ENCODE assay signal across 20 mouse cellular contexts in genomic region chr2:90636853-90637252, GRCm38 (mm10). TPM values are rescaled to one million over a fixed set of nuclear protein-coding genes. Genes with fewer than 3 reads are reported as not detected.
DNase-seq lines count a peak whose midpoint lies in the region; ATAC-seq and TF ChIP-seq lines count a peak whose summit lies in the region.
"Had no signal": no experiment of that assay in that cellular context is flagged by ENCODE, and none has a peak within 500 bp of the region (broad histone marks: within the 10 kb centered on the region; RNA-seq: fewer than 3 reads in every experiment).

No protein-coding gene starts in this region.

- H3K79me2 ChIP-seq in MEL (ENCODE audit: control insufficient read depth, insufficient read depth, low read length, poor library complexity) (no peaks in the 10 kb centered on the region), myocyte (ENCODE audit: control insufficient read depth, insufficient read depth) (no peaks in the 10 kb centered on the region)

- no peak for ATAC-seq in erythroblast, adult 5-6 weeks (replicated peaks; ENCODE audit: low FRiP score, poor library complexity, severe bottlenecking)
- ATAC-seq: intestine, embryonic 16.5 days; Patski had no signal

- no peak for TF ChIP-seq EP300 in MEL (IDR thresholded peaks at IDR 0.05; ENCODE audit: low read depth in 1 of 2, low read length in 2 of 2)

- no peak for TF ChIP-seq POLR2A in MEL (IDR thresholded peaks at IDR 0.05; ENCODE audit: control insufficient read depth in 1 of 2, insufficient read depth in 1 of 2, low read depth in 1 of 2, low read length in 2 of 2, poor library complexity in 1 of 2)
- TF ChIP-seq POLR2A in myocyte (IDR thresholded peaks at IDR 0.05; ENCODE audit: insufficient read length, low read depth) = no peak

- H3K9ac ChIP-seq in MEL (ENCODE audit: control insufficient read depth, low read depth, low read length, poor library complexity, severe bottlenecking) = no peak overlapping the region
- H3K9ac ChIP-seq: embryonic facial prominence, embryonic 12.5 days; forebrain, embryonic 12.5 days; hindbrain, embryonic 15.5 days had no signal

- DNase-seq in 3T3-L1 (ENCODE audit: low read depth, low spot score) (peak; percentile 60), 416B (ENCODE audit: low read depth) (peak; percentile 31), MEL (ENCODE audit: low read depth, low spot score) (no peak)
- DNase-seq in embryo, embryonic 10.5 days (ENCODE audit: low spot score) = no peak
- DNase-seq: adrenal gland, postnatal 10 days; cerebellum, adult 11 months; cerebellum, adult 8-10 months; cerebellum, postnatal 14 days; gastrocnemius, postnatal 36 days; heart, adult 18-20 months; kidney, adult 8-10 months had no signal

- H3K4me2 ChIP-seq in myocyte (ENCODE audit: low read depth) = no peak overlapping the region
- H3K4me2 ChIP-seq: embryonic facial prominence, embryonic 12.5 days; forebrain, embryonic 12.5 days; heart, embryonic 11.5 days; hindbrain, embryonic 15.5 days had no signal

- H3K9me3 ChIP-seq in MEL (replicated peaks; ENCODE audit: insufficient read depth, low read length) = no peaks in the 10 kb centered on the region
- H3K9me3 ChIP-seq: embryonic facial prominence, embryonic 12.5 days; forebrain, embryonic 12.5 days; G1E; hindbrain, embryonic 15.5 days had no signal

- no peak for TF ChIP-seq RAD21 in MEL (IDR thresholded peaks at IDR 0.05; ENCODE audit: low read depth, low read length)

- H3ac ChIP-seq in myocyte (ENCODE audit: control insufficient read depth, insufficient read length) = no peak overlapping the region

- peaks cover 17 to 34% of the 10 kb centered on the region in 2 experiments for H3K4me1 ChIP-seq in MEL (ENCODE audit: control insufficient read depth in 1 of 2, insufficient read depth in 2 of 2, low read length in 2 of 2)
- H3K4me1 ChIP-seq: embryonic facial prominence, embryonic 12.5 days; forebrain, embryonic 12.5 days had no signal

- no peak for TF ChIP-seq CTCF in MEL (IDR thresholded peaks at IDR 0.05 in 2 of 3, conservative IDR thresholded peaks at IDR 0.05 in 1 of 3; ENCODE audit: control insufficient read depth in 1 of 3, insufficient read depth in 1 of 3, low read depth in 2 of 3, low read length in 3 of 3, poor library complexity in 1 of 3, severe bottlenecking in 1 of 3)

- H3K36me3 ChIP-seq in MEL (ENCODE audit: control insufficient read depth in 1 of 2, insufficient read depth in 2 of 2, low read length in 2 of 2) (peaks cover 0 to 37% of the 10 kb centered on the region in 2 experiments; a peak in 2 of 4 replicates), myocyte (ENCODE audit: control insufficient read depth, insufficient read depth) (no peaks in the 10 kb centered on the region)
- H3K36me3 ChIP-seq: embryonic facial prominence, embryonic 12.5 days; forebrain, embryonic 12.5 days; G1E; hindbrain, embryonic 15.5 days had no signal

- H3K27me3 ChIP-seq in MEL (ENCODE audit: control insufficient read depth in 1 of 2, insufficient read depth in 2 of 2, low read length in 2 of 2) (no peaks in the 10 kb centered on the region), myocyte (ENCODE audit: control insufficient read depth, insufficient read depth, insufficient read length) (no peaks in the 10 kb centered on the region)
- H3K27me3 ChIP-seq: embryonic facial prominence, embryonic 12.5 days; forebrain, embryonic 12.5 days; hindbrain, embryonic 15.5 days; Patski had no signal

- no peak overlapping the region for H3K27ac ChIP-seq in MEL (ENCODE audit: control insufficient read depth, low read depth, low read length)
- H3K27ac ChIP-seq: embryonic facial prominence, embryonic 12.5 days; forebrain, embryonic 12.5 days; hindbrain, embryonic 15.5 days had no signal

- no peak overlapping the region for H3K4me3 ChIP-seq in MEL (ENCODE audit: control insufficient read depth in 1 of 2, insufficient read depth in 1 of 2, low read depth in 2 of 2, low read length in 2 of 2)
- H3K4me3 ChIP-seq in myocyte = no peak overlapping the region
- H3K4me3 ChIP-seq: embryonic facial prominence, embryonic 12.5 days; forebrain, embryonic 12.5 days; hindbrain, embryonic 15.5 days had no signal

TF ChIP-seq in MEL, 35 proteins besides CTCF, POLR2A, EP300 and RAD21 (continues in another document):
- TF ChIP-seq MAX (IDR thresholded peaks at IDR 0.05; ENCODE audit: low read length) (peak; percentile 55), MAFK (IDR thresholded peaks at IDR 0.05; ENCODE audit: borderline replicate concordance, low read depth, low read length) (no peak), USF1 (IDR thresholded peaks at IDR 0.05; ENCODE audit: low read depth, low read length) (peak; percentile 88), GABPA (IDR thresholded peaks at IDR 0.05; ENCODE audit: low read depth, low read length) (no peak), MYB (IDR thresholded peaks at IDR 0.05; ENCODE audit: low read depth, low read length) (no peak), ELF1 (IDR thresholded peaks at IDR 0.05; ENCODE audit: low read depth, low read length) (no peak), KAT2A (conservative IDR thresholded peaks at IDR 0.05; ENCODE audit: low read depth, low read length) (no peak), POLR2AphosphoS2 (IDR thresholded peaks at IDR 0.05; ENCODE audit: low read length) (no peak), MAZ (IDR thresholded peaks at IDR 0.05; ENCODE audit: low read depth, low read length) (no peak), USF2 (IDR thresholded peaks at IDR 0.05; ENCODE audit: borderline replicate concordance in 1 of 2, insufficient read depth in 1 of 2, low read depth in 1 of 2, low read length in 2 of 2) (peak; percentile 28 to 81; a peak in 2 of 4 replicates), CHD1 (IDR thresholded peaks at IDR 0.05; ENCODE audit: low read depth, low read length) (no peak), ZKSCAN1 (IDR thresholded peaks at IDR 0.05; ENCODE audit: low read depth, low read length) (no peak), MEF2A (IDR thresholded peaks at IDR 0.05; ENCODE audit: extremely low read depth, insufficient replicate concordance, low read depth, low read length, poor library complexity, severe bottlenecking) (no peak), E2F4 (IDR thresholded peaks at IDR 0.05; ENCODE audit: borderline replicate concordance, low read depth, low read length) (no peak), RCOR1 (IDR thresholded peaks at IDR 0.05; ENCODE audit: low read depth, low read length) (no peak), ZC3H11A (IDR thresholded peaks at IDR 0.05; ENCODE audit: low read depth, low read length) (no peak), ETS1 (IDR thresholded peaks at IDR 0.05; ENCODE audit: low read depth, low read length) (no peak), MXI1 (IDR thresholded peaks at IDR 0.05; ENCODE audit: low read depth, low read length) (no peak), POLR2AphosphoS5 (IDR thresholded peaks at IDR 0.05; ENCODE audit: borderline replicate concordance, low read depth, low read length) (no peak)

TF ChIP-seq in myocyte, 11 proteins besides CTCF, POLR2A, EP300 and RAD21:
- TF ChIP-seq USF1 (IDR thresholded peaks at IDR 0.05; ENCODE audit: low read depth) = peak; percentile 95
- no peak for TF ChIP-seq TCF3 (IDR thresholded peaks at IDR 0.05; ENCODE audit: insufficient read length, low read depth)
- TF ChIP-seq POLR2AphosphoS2 (IDR thresholded peaks at IDR 0.05; ENCODE audit: insufficient read length, low read depth) = no peak
- TF ChIP-seq CEBPB (IDR thresholded peaks at IDR 0.05; ENCODE audit: insufficient read depth, poor library complexity, severe bottlenecking) = no peak
- TF ChIP-seq SRF (IDR thresholded peaks at IDR 0.05; ENCODE audit: control insufficient read depth, insufficient read length, low read depth) = no peak
- no peak for TF ChIP-seq TCF12 (IDR thresholded peaks at IDR 0.05; ENCODE audit: insufficient read depth, poor library complexity, severe bottlenecking)
- TF ChIP-seq E2F4 (IDR thresholded peaks at IDR 0.05; ENCODE audit: insufficient read depth) = no peak
- no peak for TF ChIP-seq MAX (IDR thresholded peaks at IDR 0.05; ENCODE audit: low read depth)

RNA-seq across cellular contexts. Expression of gene Nup160, which starts 40.2 kb away (rescaled TPM):
- total RNA-seq in MEL (2012; rRNA removed) = 43.8 and 53.4 TPM in 2 replicates
- polyA plus RNA-seq in MEL (2012; ENCODE audit: insufficient read depth in 1 of 2, insufficient read length in 2 of 2, low read depth in 1 of 2, low replicate concordance in 2 of 2, missing spikeins in 1 of 2) (10 to 100 TPM; 63.8 to 91.4 TPM), myocyte (2012; fragmentation: generic; extraction: Trizol) (7.8 TPM)
- 23.6 and 64.4 TPM in 2 replicates for total RNA-seq in erythroblast, adult 5-6 weeks (2015; ENCODE audit: low replicate concordance)
- 23.7 and 37.6 TPM in 2 replicates for total RNA-seq in erythroblast, adult 5-6 weeks (2017; ENCODE audit: low replicate concordance)

RNA-seq across cellular contexts. Expression of gene Ptprj, which starts 56.4 kb away (rescaled TPM):
- 10.0 and 10.2 TPM in 2 replicates for total RNA-seq in MEL (2012; rRNA removed)
- polyA plus RNA-seq in MEL (2012; ENCODE audit: insufficient read depth in 1 of 2, insufficient read length in 2 of 2, low read depth in 1 of 2, low replicate concordance in 2 of 2, missing spikeins in 1 of 2) = 1 to 10 TPM in 1 of 2 experiments, not detected in 1; 6.4 TPM
- polyA plus RNA-seq in myocyte (2012; fragmentation: generic; extraction: Trizol) = 1.6 TPM
- total RNA-seq in erythroblast, adult 5-6 weeks (2015; ENCODE audit: low replicate concordance) = 9.2 and 21.1 TPM in 2 replicates
- 11.3 and 18.7 TPM in 2 replicates for total RNA-seq in erythroblast, adult 5-6 weeks (2017; ENCODE audit: low replicate concordance)

Comparison
In these comparisons a context has a peak if more than half of its experiments do, and no peak if none do; other contexts are left out.
1. DNase-seq: peak in 3T3-L1 (single experiment) and 416B (single experiment); none in MEL (single experiment) and embryo, embryonic 10.5 days (single experiment).